Mouse (Mus musculus) neural tube, embryonic 10.5 days (tissue): Measurements from ENCODE around the gene Col4a2.
A peak's percentile ranks its signal among the peaks of the same experiment; 100 is the strongest.

Source experiments
- DNase-seq: peaks from one replicate; pipeline ENCODE4 v3.0.0-alpha.2; 2017; ENCODE audit warnings: low spot score; ENCODE audit errors: extremely low spot score

Gene Col4a2

GRCm38 (mm10) chr8:11414304-11414703 is 101.7 kb downstream of the Col4a2 start:
- no peak for DNase-seq

- no peak for DNase-seq
Observed at GRCm38 (mm10) chr8:11415089-11415488, 102.5 kb downstream of the Col4a2 start.

GRCm38 (mm10) chr8:11417762-11418161 is 105.2 kb downstream of the Col4a2 start:
- no peak for DNase-seq

DNA sequence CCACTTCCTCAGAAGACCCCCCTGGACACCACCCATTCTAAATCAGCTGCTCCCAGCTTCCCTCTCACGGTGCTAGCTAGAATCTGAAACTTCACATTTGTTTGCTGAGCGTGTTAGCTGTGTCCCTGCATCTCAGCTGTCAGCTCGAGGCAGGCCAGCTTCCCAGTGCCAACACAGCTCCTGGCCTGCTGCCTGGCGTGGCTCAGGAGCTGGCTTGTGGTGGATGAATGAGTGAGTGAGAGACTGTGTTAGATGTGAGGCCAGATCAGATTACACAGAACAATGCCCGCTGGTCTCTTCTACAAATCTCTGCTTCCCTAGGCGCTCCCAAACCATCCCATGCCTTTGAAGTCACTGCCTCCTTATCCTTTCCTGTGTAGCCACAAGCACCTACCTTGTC is 106.6 kb downstream of the Col4a2 start:
- DNase-seq, result no peak

DNA sequence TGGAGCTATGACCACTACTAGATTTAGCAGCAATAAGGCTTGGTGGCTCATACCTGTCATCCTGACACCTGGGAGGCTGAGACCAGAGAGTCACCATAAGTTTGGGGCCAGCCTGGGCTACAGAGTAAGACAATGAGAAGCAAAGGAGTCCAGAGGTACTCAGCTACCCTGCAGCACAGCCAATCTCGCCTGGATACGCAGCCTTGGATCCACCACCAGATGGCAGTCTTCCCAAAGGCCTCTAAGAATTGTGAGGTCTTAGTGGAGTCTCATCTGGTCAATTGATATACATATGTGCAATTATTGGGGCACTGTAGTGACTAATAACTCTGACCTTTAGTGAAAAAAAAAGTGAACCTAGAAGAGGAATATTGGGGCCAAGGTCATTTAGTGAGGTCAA is 107.0 kb downstream of the Col4a2 start:
- peak; percentile 68 for DNase-seq

GRCm38 (mm10) chr8:11421105-11421504 is 108.5 kb downstream of the Col4a2 start:
- DNase-seq, result peak; percentile 56

GRCm38 (mm10) chr8:11421968-11422367 is 109.4 kb downstream of the Col4a2 start:
- no peak for DNase-seq

DNA sequence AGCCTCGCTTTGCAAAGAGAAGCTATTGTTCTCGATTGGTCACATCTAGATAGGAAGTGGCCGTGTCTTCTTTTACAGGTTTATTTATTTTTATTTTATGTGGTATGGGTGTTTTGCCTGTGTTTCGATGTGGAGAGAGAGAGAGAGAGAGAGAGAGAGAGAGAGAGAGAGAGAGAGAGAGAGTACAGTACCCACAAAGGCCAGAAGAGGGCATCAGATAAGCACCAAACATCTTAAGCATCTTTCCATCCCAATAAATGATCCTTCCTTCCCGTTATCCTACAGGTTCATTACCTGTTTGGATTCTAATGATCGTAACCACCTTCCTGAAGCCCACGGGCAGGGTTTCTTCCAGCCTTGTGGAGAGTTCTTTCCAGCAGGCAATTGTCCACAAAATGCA is 110.5 kb downstream of the Col4a2 start:
- no peak for DNase-seq

DNA sequence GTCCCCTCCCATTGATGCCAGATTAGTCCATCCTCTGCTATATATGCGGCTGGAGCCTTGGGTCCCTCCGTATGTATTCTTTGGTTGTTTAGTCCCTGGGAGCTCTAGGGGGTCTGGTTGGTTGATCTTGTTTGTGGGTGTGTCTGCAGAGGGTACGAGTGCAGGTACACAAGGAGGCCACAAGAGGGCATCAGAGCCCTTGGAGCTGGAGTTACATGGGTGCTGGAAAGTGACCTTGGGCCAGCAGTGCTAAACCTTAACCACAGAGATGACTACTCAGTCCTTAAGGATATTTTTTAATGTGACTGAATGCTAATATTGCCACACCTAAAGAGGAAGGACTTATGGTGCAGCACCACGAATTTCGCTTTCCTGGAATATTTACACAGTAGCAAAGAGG is 118.1 kb downstream of the Col4a2 start:
- DNase-seq, result no peak

- DNase-seq, result no peak
Observed at GRCm38 (mm10) chr8:11437862-11438261, 125.3 kb downstream of the Col4a2 start.

DNA sequence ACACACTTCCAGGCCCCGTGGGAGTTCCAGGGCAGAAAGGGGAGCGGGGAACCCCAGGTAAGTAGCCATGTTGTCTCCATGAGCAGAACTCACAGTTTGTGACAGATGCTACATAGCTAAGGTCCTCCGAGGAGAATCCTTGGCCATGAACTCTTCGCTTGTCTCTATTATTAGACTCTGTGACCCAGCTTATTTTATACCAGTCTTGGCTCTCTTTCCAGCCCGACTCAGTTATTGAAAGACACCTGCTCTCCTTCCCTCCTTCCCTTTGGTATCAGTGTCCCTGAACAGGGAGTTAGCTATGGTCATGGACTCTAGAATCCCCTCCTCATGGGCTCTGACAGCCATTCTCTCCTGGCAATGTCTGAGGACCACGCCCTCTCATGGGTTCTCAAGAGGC is 128.7 kb downstream of the Col4a2 start:
- no peak for DNase-seq

- DNase-seq, result no peak
Observed at GRCm38 (mm10) chr8:11443611-11444010, 131.0 kb downstream of the Col4a2 start.

- DNase-seq, result no peak
Observed at GRCm38 (mm10) chr8:11444216-11444615, 131.6 kb downstream of the Col4a2 start.

DNA sequence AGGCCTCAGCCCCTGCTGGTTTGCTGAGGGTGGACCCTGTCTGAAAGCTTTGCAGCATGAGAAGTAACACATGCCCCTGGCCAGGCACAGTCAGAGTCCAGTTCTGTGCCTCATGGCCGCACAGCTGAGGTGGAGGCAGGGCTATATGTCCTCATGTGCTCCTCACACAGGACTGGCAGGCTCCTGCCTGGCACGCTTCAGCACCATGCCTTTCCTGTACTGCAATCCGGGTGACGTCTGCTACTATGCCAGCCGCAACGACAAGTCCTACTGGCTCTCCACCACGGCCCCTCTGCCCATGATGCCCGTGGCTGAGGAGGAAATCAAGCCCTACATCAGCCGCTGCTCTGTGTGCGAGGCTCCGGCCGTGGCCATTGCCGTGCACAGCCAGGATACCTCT is 133.2 kb downstream of the Col4a2 start:
- no peak for DNase-seq

DNA sequence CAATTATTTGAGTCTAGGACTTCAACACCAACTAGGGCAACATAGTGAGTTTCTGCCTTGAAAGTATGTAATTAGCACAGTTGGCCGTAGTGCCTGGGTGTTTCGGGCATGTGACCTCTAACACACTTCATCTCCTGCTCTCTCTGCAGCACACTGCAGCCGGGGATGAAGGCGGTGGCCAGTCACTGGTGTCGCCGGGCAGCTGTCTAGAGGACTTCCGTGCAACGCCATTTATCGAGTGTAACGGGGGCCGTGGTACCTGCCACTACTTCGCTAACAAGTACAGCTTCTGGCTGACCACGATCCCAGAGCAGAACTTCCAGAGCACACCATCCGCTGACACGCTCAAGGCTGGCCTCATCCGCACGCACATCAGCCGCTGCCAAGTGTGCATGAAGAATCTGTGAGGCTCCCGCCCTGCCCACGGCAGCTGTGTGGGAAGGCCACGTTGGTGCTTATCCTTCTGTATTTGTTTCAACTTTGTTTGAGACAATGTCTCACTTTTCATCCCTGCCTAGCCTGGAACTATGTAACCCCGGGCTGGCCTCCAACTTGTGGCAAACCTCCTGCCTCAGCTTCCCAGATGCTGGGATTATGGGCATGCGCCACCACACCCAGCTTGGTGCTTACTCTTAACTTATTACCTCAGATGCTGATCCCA is 135.4 kb downstream of the Col4a2 start:
- no peak for DNase-seq

DNA sequence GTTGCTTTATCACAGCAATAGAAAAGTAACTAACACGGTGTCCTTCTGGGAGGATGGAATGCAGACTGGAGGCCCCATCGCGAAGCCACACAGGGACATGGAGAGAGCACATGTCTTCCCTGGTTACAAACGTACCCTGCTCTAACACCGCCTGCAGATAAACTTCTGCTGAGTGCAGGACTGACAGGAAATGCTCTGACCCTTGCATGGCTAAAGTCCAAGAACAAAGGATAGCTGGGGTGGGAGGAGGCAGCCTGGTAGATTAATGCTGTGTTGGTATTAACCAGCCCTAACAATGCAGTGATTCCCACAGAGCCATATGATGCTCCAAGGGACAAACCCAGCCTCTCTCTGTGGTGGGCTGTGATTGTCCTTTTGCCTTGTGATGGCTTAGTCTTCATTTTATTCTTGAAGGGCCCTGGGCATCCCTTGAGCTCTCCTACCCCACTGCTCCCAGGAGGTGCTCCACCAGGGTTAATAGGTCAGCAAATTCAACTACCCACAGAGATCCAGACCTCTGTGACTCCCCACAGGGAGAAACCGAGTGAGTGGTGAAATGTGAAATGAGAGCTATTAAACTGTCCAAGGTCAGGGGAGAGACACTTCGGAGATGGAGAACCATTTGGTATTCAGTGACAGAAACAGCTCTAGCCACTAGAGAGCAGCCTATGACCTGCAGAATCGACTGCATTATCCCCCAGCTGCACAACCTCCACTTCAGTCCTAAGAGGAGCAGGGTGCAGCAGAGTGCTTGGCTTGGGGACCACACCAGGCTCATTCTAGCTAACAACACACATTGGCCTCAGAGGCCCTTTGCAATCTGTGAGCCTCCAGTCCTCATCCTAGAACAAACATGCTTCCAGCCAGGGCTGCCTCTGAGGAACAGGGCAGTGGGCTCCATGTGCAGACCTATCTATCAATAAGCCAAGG is 137.8 kb downstream of the Col4a2 start:
- no peak for DNase-seq

DNA sequence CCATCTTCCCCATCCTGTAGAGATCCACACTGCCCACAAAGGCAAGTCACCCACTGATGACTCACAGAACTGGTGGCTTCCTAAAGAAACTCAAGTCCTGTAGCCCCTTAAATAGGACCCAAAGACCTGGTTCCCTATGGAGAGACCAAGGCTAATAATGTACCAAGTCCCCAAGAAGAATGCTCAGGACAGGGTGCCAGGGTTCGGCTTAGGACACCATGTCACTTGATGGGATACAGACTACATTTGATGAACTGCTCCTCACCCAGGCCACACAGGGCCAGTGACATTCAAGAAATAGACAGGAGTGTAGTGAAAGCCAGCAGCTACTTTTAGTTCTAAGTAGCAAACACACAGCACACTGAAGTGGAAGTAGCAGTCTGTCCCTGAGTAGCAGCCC is 139.5 kb downstream of the Col4a2 start:
- no peak for DNase-seq

DNA sequence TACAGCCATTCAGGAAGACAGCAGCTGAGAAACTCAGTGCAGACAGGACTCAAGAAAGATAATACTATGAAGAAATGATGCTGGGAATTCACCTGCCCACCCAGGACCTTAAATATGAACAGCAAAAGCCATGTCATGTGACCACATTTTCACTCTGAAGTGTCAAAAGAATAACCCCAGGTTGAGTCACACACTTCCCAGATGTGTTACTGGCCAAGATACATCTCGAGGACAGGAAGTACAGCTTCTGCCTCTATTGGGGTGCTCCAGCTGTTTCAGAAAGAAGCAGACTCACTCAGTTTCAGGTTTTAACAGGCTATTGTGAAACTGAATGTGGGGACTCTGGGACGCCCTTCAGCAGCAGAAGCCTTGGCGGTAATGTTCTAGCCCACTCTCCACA is 140.0 kb downstream of the Col4a2 start:
- DNase-seq, result no peak

DNA sequence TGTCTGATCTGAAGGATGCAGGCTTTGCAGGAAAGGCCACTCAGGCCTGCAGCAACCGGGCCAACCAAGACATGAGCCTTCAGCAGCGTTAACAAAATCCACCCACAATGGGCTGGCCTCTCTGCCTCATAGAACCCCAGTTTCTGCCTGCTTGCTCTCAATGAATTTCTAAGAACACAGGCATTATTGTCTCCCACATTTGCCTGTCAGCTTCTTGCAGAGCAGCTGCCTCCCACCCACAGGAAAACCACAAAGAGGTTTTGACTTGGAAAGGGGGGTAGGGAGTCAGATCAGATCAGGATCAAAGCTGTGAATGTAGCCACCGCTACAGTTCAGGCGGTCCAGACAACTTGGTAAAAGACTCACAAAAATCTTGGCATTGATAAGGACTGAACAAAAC is 140.4 kb downstream of the Col4a2 start:
- no peak for DNase-seq

- DNase-seq, result no peak
Observed at GRCm38 (mm10) chr8:11454228-11454627, 141.6 kb downstream of the Col4a2 start.

DNA sequence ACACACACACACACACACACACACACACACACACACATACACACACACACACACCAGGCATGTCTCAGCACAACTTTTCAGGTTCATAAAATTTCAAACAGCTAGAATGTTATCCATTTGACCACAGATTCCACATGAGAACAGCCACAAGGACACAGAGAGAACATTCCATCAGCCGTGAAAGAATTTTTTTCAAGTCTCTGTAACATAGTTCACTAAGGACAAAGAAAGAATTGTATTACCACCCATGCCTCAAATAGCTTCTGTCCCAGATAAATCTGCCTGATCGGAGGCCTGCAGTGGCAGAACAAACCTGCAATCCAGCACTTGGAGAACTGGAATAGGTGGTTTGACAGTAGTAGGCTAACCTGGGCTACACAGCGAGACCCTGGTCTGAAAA is 144.7 kb downstream of the Col4a2 start:
- DNase-seq, result no peak

- DNase-seq, result no peak
Observed at GRCm38 (mm10) chr8:11457981-11458836, 145.6 kb downstream of the Col4a2 start.
